Mouse (Mus musculus) gastrocnemius, postnatal 25 days (tissue): ENCODE data around the gene Foxj2. TPM values are rescaled to one million over a fixed set of nuclear protein-coding genes. Genes with fewer than 3 reads are reported as not detected.

ENCODE experiments used
- DNase-seq: peaks from one replicate; pipeline ENCODE4 v3.0.0; 2022
- microRNA-seq, 2 experiments: library from miRNA; unstranded; fragments of <30 nt; microRNA quantifications; one replicate each; pipeline ENCODE4 v1.2.0; 2021; ENCODE audit warnings: borderline replicate concordance in 2 of 2
- total RNA-seq, 2 experiments: library from RNA; stranded (reverse); gene quantifications; 1 replicate in 1 of 2; 2 replicates in 1 of 2; pipeline ENCODE4 v1.2.3; 2021

Gene Foxj2
- total RNA-seq, 2 experiments from 2014 or later, result 18.4 to 20.9 TPM

GRCm38 (mm10) chr6:122874720-122875389, 55.1 kb downstream of the Foxj2 start:
- DNase-seq, result no peak

GRCm38 (mm10) chr6:122879141-122879735, 59.5 kb downstream of the Foxj2 start:
- DNase-seq, result no peak

GRCm38 (mm10) chr6:122879781-122880505, 60.2 kb downstream of the Foxj2 start:
- DNase-seq, result no peak

DNA sequence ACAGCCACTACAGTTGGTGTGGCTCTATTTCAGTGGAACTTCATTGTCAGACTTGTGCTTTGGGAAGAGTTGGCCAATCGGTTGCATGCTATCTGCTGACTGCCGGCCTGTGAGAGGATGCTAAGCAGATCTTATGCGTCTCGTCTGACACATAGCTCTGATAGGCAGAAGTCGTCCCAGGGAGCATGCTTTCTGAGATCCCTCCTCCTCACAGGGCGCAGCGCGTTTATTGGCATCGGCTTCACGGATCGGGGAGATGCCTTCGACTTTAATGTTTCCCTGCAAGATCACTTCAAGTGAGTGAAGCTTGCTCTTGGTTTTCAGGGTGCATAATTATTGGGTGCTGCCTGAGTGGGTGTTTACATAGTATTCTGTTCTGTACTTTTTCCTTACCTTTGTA, 61.6 kb downstream of the Foxj2 start:
- DNase-seq, result no peak

DNA sequence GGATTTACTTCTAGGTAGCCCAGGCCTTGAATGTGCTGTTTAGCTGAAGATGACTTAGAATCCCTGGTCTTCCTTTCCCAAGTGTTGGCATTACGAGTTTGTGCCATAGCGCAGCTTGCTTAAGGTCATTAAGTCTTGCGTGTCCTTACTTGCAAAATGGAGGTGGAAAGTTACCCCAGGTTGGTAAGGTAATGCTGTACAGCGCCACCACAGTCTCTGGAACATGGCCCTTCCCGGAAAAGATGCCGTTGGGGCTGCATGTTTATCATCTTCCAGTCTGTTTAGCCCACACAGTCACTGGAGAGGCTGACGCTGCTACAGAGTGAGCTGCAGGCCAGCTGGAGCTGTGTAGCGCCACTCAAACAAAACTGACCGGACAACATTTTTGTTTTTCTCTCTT, 63.9 kb downstream of the Foxj2 start:
- no peak for DNase-seq

- DNase-seq, result no peak
Measured at GRCm38 (mm10) chr6:122889599-122889998, 69.9 kb downstream of the Foxj2 start.

- no peak for DNase-seq
Measured at GRCm38 (mm10) chr6:122892442-122893049, 72.8 kb downstream of the Foxj2 start.

Small RNA genes within 50 kb of the gene (microRNA-seq; reads per million reads assigned to microRNA genes)
- gene Mir7231, result 0 reads per million in 2 experiments

Other genes with a start within 250 kb of the Foxj2 start
- 1 to 10 TPM; 1.8 to 1.9 TPM for gene Apobec1, start 217.5 kb upstream of the Foxj2 start, total RNA-seq
- not detected for gene Gdf3, start 209.8 kb upstream of the Foxj2 start, total RNA-seq
- gene Dppa3, start 193.5 kb upstream of the Foxj2 start, total RNA-seq, result not detected
- gene Nanog, start 112.4 kb upstream of the Foxj2 start, total RNA-seq, result not detected
- 1 to 10 TPM in 1 of 2 experiments, under 1 TPM in 1; 0.88 to 1.4 TPM for gene Slc2a3, start 18.3 kb upstream of the Foxj2 start, total RNA-seq
- gene C3ar1, start 36.2 kb downstream of the Foxj2 start, total RNA-seq, result under 1 TPM; 0.82 to 0.91 TPM
- gene Necap1, start 54.6 kb downstream of the Foxj2 start, total RNA-seq, result 10 to 100 TPM; 17.4 to 18.3 TPM
- 1 to 10 TPM; 1.3 to 1.9 TPM for gene Clec4a1, start 101.9 kb downstream of the Foxj2 start, total RNA-seq
- gene Clec4a3, start 132.6 kb downstream of the Foxj2 start, total RNA-seq, result 1 to 10 TPM; 1.1 to 1.2 TPM
- not detected for gene Clec4a4, start 170.5 kb downstream of the Foxj2 start, total RNA-seq
- not detected for gene Clec4b1, start 230.0 kb downstream of the Foxj2 start, total RNA-seq